Mouse (Mus musculus) lung, embryonic 14.5 days (tissue): Measurements from ENCODE around the gene Ppef2. TPM values are rescaled to one million over a fixed set of nuclear protein-coding genes. Genes with fewer than 3 reads are reported as not detected.
"Not testable (repeated sequence)": the region's sequence is repeated elsewhere in the genome, so short reads cannot be mapped to it uniquely, and the experiment has no call there.

ENCODE experiments used
- ATAC-seq: fragments of 200-750 bp; cut with Nextera tagmentation; 2 replicates; pipeline ENCODE4 v1.8.0; 2017; ENCODE audit warnings: mild to moderate bottlenecking, moderate TSS enrichment, moderate library complexity; ENCODE audit not compliant: insufficient read depth
- DNase-seq: peaks from one replicate; pipeline ENCODE4 v3.0.0-alpha.2; 2015
- H3K27ac ChIP-seq: fragments of 300-500 bp; sonication (generic); 2 replicates; pipeline ENCODE4 v1.5.1; 2014; ENCODE audit warnings: low read depth, mild to moderate bottlenecking, moderate library complexity
- H3K27me3 ChIP-seq: fragments of 300-500 bp; sonication (generic); 2 replicates; pipeline ENCODE4 v1.6.1; 2014; ENCODE audit warnings: low read length, control low read depth; ENCODE audit not compliant: insufficient read depth
- H3K36me3 ChIP-seq: fragments of 300-500 bp; sonication (generic); 2 replicates; pipeline ENCODE4 v1.6.1; 2014; ENCODE audit warnings: control low read depth; ENCODE audit not compliant: insufficient read depth
- H3K4me1 ChIP-seq: fragments of 300-500 bp; sonication (generic); 2 replicates; pipeline ENCODE4 v1.6.1; 2014; ENCODE audit warnings: antibody characterized with exemption, control low read depth; ENCODE audit not compliant: insufficient read depth
- H3K4me2 ChIP-seq: fragments of 300-500 bp; sonication (generic); 2 replicates; pipeline ENCODE4 v1.6.1; 2014; ENCODE audit warnings: mild to moderate bottlenecking
- H3K4me3 ChIP-seq: fragments of 300-500 bp; sonication (generic); 2 replicates; pipeline ENCODE4 v1.5.1; 2014; ENCODE audit warnings: low read depth, low read length
- H3K9ac ChIP-seq: fragments of 300-500 bp; sonication (generic); 2 replicates; pipeline ENCODE4 v1.6.1; 2014
- H3K9me3 ChIP-seq: fragments of 300-500 bp; sonication (generic); 2 replicates; pipeline ENCODE4 v1.6.1; 2016; ENCODE audit warnings: low read depth, low read length, control low read depth
- CTCF ChIP-seq: IDR thresholded peaks from 2 replicates; pipeline ENCODE4 v1.5.1; 2016; ENCODE audit warnings: antibody characterized with exemption, low read depth
- WGBS: fragments of 180-500 bp; shearing (Covaris S2); extraction: QIAGEN DNeasy Blood & Tissue Kit; methylation state at CpG from one replicate; pipeline ENCODE4 v1.1.7; 2014; 5-methylcytosine and 5-hydroxymethylcytosine counted together
- polyA plus RNA-seq: library from polyadenylated mRNA; unstranded; fragments of >200 nt; fragmentation: Nextera tagmentation; extraction: Ambion mirVana; gene quantifications from 2 replicates; pipeline ENCODE4 v1.2.1, GENCODE M21; 2014

Gene Ppef2
- polyA plus RNA-seq, 1 experiment from 2014 or later: 0.14 TPM

- no peak overlapping the region for H3K9ac ChIP-seq
- H3K4me3 ChIP-seq: no peak overlapping the region
- ATAC-seq (no peak), DNase-seq (no peak)
- no peaks in the 10 kb centered on the region for H3K4me1 ChIP-seq
- 90% methylated on average over 6 of the region's 6 CpGs for WGBS
- H3K4me2 ChIP-seq: no peak overlapping the region
- no peak overlapping the region for H3K27ac ChIP-seq
- H3K27me3 ChIP-seq: no peaks in the 10 kb centered on the region
- H3K36me3 ChIP-seq: peaks cover 32% of the 10 kb centered on the region
- H3K9me3 ChIP-seq: no peaks in the 10 kb centered on the region
- no peak for TF ChIP-seq CTCF
These were observed 50.0 kb downstream of the Ppef2 start for GRCm38 (mm10) chr5:92206121-92206520.

- H3K9ac ChIP-seq: no peak overlapping the region
- no peak overlapping the region for H3K4me2 ChIP-seq
- peaks cover 34% of the 10 kb centered on the region for H3K36me3 ChIP-seq
- H3K4me3 ChIP-seq: no peak overlapping the region
- no peaks in the 10 kb centered on the region for H3K9me3 ChIP-seq
- no peak overlapping the region for H3K27ac ChIP-seq
- WGBS: 84% methylated on average over 5 of the region's 5 CpGs
- no peaks in the 10 kb centered on the region for H3K27me3 ChIP-seq
- DNase-seq: no peak
- no peaks in the 10 kb centered on the region for H3K4me1 ChIP-seq
- ATAC-seq: no peak
- TF ChIP-seq CTCF: no peak
These were observed 50.4 kb downstream of the Ppef2 start for GRCm38 (mm10) chr5:92205706-92206105.

- Histone ChIP-seq H3K4me2 (no peak overlapping the region), H3K4me1 (no peaks in the 10 kb centered on the region), H3K4me3 (no peak overlapping the region), H3K9me3 (no peaks in the 10 kb centered on the region), H3K36me3 (peaks cover 38% of the 10 kb centered on the region), H3K9ac (no peak overlapping the region), H3K27me3 (no peaks in the 10 kb centered on the region), H3K27ac (no peak overlapping the region)
- TF ChIP-seq CTCF: no peak
- DNase-seq (no peak), ATAC-seq (no peak)
- WGBS: 79% methylated on average over 7 of the region's 7 CpGs
These were observed 50.9 kb downstream of the Ppef2 start for GRCm38 (mm10) chr5:92205184-92205583.

GRCm38 (mm10) chr5:92204162-92205036, 51.7 kb downstream of the Ppef2 start:
- Histone ChIP-seq H3K9me3 (no peaks in the 10 kb centered on the region), H3K9ac (no peak overlapping the region), H3K27ac (no peak overlapping the region), H3K4me3 (no peak overlapping the region), H3K27me3 (no peaks in the 10 kb centered on the region), H3K36me3 (peaks cover 45% of the 10 kb centered on the region), H3K4me2 (no peak overlapping the region), H3K4me1 (no peaks in the 10 kb centered on the region)
- ATAC-seq (no peak), DNase-seq (no peak)
- 62% methylated on average over 6 of the region's 6 CpGs for WGBS
- TF ChIP-seq CTCF: no peak

- WGBS: 75% methylated on average over 8 of the region's 8 CpGs
- no peak overlapping the region for H3K9ac ChIP-seq
- no peak overlapping the region for H3K27ac ChIP-seq
- peaks cover 87% of the 10 kb centered on the region for H3K36me3 ChIP-seq
- DNase-seq: no peak
- H3K27me3 ChIP-seq: no peaks in the 10 kb centered on the region
- TF ChIP-seq CTCF: no peak
- no peak overlapping the region for H3K4me3 ChIP-seq
- ATAC-seq: no peak
- no peak overlapping the region for H3K4me2 ChIP-seq
- H3K9me3 ChIP-seq: no peaks in the 10 kb centered on the region
- no peaks in the 10 kb centered on the region for H3K4me1 ChIP-seq
These were observed 57.8 kb downstream of the Ppef2 start for GRCm38 (mm10) chr5:92198266-92198665.

GRCm38 (mm10) chr5:92196895-92197811, 58.9 kb downstream of the Ppef2 start:
- peaks cover 87% of the 10 kb centered on the region for H3K36me3 ChIP-seq
- 84% methylated on average over 15 of the region's 15 CpGs for whole genome bisulfite sequencing

GRCm38 (mm10) chr5:92195716-92196115, 60.4 kb downstream of the Ppef2 start:
- not testable (repeated sequence) for H3K4me1 ChIP-seq, ATAC-seq, H3K27ac ChIP-seq, H3K9me3 ChIP-seq, H3K4me2 ChIP-seq, H3K9ac ChIP-seq, H3K27me3 ChIP-seq, H3K4me3 ChIP-seq
- H3K36me3 ChIP-seq: peaks cover 84% of the 10 kb centered on the region
- 54% methylated on average over 2 of the region's 2 CpGs for WGBS
- peak; percentile 63 for TF ChIP-seq CTCF
- peak; percentile 54 for DNase-seq

More at GRCm38 (mm10) chr5:92196895-92197811, 58.9 kb downstream of the Ppef2 start:
- DNase-seq (no peak), ATAC-seq (no peak)
- no peaks in the 10 kb centered on the region for H3K4me1 ChIP-seq
- H3K4me3 ChIP-seq: no peak overlapping the region
- no peak overlapping the region for H3K4me2 ChIP-seq
- no peaks in the 10 kb centered on the region for H3K9me3 ChIP-seq
- no peaks in the 10 kb centered on the region for H3K27me3 ChIP-seq
- no peak for TF ChIP-seq CTCF
- H3K9ac ChIP-seq: no peak overlapping the region
- no peak overlapping the region for H3K27ac ChIP-seq
